Mouse (Mus musculus) leukemia stem cell, adult 10-12 weeks (primary cell): ENCODE results near the gene Sike1. TPM values are rescaled to one million over a fixed set of nuclear protein-coding genes. Genes with fewer than 3 reads are reported as not detected.

Experiments
- polyA plus RNA-seq: library from polyadenylated mRNA; stranded (reverse); fragments of >175 nt; gene quantifications from 2 replicates; pipeline ENCODE4 v1.2.3, GENCODE M21; 2012; ENCODE audit warnings: low replicate concordance

Gene Sike1
- 5.1 and 6.1 TPM in 2 replicates for polyA plus RNA-seq

DNA sequence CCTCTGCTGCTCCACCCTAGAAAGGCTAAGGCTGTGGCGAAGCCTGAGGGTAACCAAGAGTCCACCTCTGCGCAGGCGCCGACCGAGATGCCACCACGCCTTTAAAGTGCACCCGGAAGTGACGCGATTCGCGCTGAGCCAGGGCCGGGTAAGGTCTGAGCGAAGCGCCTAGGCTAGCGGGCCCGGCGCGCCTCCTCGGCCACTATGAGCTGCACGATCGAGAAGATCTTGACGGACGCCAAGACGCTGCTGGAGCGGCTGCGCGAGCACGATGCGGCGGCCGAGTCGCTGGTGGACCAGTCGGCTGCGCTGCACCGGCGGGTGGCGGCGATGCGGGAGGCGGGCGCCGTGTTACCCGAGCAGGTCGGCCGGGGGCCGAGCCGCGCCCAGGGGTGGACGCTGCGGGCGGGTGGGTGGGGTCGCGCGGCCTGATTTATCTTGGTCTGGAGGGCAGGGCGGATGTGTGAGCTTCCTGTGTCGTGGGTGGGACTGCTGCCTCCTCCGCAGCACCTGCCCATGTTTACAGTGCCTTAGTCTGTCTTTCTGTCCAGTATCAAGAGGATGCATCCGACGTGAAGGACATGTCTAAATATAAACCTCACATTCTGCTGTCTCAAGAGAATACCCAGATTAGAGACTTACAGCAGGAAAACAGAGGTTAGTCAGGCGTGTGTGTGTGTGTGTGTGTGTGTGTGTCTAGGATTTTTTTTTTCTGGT, at the start of gene Sike1:
Gene Sike1 (plus strand): TSS at position 104 of the 717 bp plus-strand sequence.

DNA sequence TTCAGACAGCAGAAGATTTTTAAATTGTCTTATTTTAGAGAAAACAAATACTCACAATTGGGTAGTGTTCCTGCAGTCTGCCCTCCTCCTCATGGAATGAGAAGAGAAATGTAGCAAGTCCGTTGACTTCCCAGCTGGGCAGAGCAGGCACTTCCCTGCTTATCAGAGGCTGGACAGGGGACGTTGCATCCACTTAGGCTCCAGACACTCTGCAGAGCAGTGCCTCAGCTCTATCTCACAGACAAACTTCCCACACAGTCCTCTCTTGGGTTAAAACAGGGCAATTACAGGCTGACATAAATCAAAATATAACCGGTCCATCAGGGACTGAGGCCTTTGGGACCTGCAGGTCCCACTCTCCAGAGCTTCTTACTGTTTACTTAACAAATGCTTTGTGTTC, 31.5 kb upstream of the Sike1 start, which contains the start of gene Nr1h5:
Gene Nr1h5 (minus strand): TSS at position 101 of the 400 bp plus-strand sequence.

DNA sequence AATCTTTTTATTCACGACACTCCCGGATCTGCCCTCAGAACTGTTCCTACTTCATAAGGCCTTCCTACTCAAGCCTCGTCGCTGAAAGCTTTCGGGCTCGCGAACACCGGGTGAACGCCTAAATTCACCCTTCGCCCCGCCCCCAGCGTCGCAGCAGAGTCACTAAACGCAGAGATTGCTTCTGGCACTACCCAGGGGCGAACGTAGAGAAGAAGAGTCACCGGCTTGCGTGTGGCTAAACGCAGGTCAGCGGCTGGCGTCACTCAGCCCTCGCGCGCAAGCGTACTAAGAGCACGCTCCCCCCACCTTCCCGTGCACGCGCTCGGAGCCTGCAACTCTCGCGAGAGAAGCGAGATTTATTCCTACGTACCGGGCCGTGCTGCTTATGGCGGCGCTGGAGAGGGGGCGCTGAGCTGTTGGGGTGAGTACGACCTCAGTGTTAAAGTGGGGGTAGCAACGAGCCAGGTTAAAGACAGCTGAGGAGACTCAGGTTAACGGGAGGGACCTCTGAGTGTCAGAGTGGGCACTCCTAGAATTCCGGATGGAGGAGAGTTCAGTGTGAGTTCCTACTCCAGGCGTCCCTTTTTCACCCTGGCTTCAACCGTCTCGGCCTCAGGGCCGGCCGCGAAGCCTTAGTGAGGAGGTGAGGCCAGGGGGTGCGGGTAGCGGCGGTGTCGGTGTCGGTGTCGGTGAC, 24.9 kb downstream of the Sike1 start, which contains the start of gene Csde1:
Gene Csde1 (plus strand): TSS at position 178 of the 694 bp plus-strand sequence.

Other genes with a start within 250 kb of the Sike1 start
- gene Tshb, start 213.0 kb upstream of the Sike1 start, polyA plus RNA-seq: not detected in 2 replicates
- not detected in 2 replicates for gene Sycp1, start 59.6 kb upstream of the Sike1 start, polyA plus RNA-seq
- not detected in 2 replicates for gene Nr1h5, start 31.6 kb upstream of the Sike1 start, polyA plus RNA-seq
- gene Csde1, start 24.7 kb downstream of the Sike1 start, polyA plus RNA-seq: 4.7 and 9.9 TPM in 2 replicates
- 3.2 and 5.9 TPM in 2 replicates for gene Nras, start 62.6 kb downstream of the Sike1 start, polyA plus RNA-seq
- not detected in 2 replicates for gene Ampd1, start 78.3 kb downstream of the Sike1 start, polyA plus RNA-seq
- gene Dennd2c, start 106.9 kb downstream of the Sike1 start, polyA plus RNA-seq: 0.48 and 1.7 TPM in 2 replicates
- gene Bcas2, start 175.9 kb downstream of the Sike1 start, polyA plus RNA-seq: 61.0 and 119 TPM in 2 replicates